21 mouse cellular contexts compared by ENCODE assay signal in the genomic region with DNA sequence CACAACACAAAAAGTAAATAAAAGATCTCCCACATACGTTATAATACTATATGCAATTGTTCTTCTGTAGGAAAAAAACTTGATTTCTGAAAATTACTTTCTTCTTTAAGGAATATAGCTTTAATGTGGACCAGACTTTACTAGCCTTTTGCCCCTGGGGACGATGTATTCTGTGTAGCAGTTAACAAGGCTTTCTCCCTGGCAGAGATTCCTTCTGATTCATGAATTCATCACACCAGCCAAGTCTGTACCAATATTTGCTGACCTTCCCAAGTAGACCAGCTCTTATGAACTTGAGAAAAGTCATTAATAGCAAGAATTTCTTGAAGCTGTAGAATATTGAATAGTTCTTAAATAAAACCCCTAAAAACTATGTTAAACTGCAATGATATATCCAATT.
"Had no signal": no experiment of that assay in that cellular context is flagged by ENCODE, and none has a peak within 500 bp of the region (broad histone marks: within the 10 kb centered on the region; RNA-seq: fewer than 3 reads in every experiment).

No protein-coding gene starts in this region.

- H3K4me3 ChIP-seq: kidney, embryonic 15.5 days; left cerebral cortex, adult 2 months; lung, embryonic 15.5 days; midbrain, embryonic 12.5 days; midbrain, embryonic 15.5 days; neural tube, embryonic 12.5 days; neural tube, embryonic 15.5 days had no signal

- H3K4me1 ChIP-seq: kidney, embryonic 15.5 days; midbrain, embryonic 12.5 days; midbrain, embryonic 15.5 days; neural tube, embryonic 12.5 days; neural tube, embryonic 15.5 days had no signal

- H3K9me3 ChIP-seq: kidney, embryonic 15.5 days; lung, embryonic 15.5 days; midbrain, embryonic 12.5 days; midbrain, embryonic 15.5 days; neural tube, embryonic 12.5 days; neural tube, embryonic 15.5 days had no signal

- DNase-seq: kidney, postnatal 10 days; kidney, postnatal 36 days; layer of hippocampus, postnatal 36 days; lung, adult 18-20 months; lung, postnatal 10 days; right cerebral cortex, adult 18-20 months; right cerebral cortex, postnatal 14 days; right cerebral cortex, postnatal 4 days; thymus, adult 2 months; thymus, postnatal 14 days; thymus, postnatal 4 days had no signal

- H3K36me3 ChIP-seq: kidney, embryonic 15.5 days; lung, embryonic 15.5 days; midbrain, embryonic 12.5 days; midbrain, embryonic 15.5 days; neural tube, embryonic 12.5 days; neural tube, embryonic 15.5 days had no signal

- H3K27ac ChIP-seq: kidney, embryonic 15.5 days; left cerebral cortex, adult 2 months; liver, embryonic 14.5 days; lung, embryonic 15.5 days; macrophage; midbrain, embryonic 12.5 days; midbrain, embryonic 15.5 days; neural tube, embryonic 12.5 days; neural tube, embryonic 15.5 days; stomach, postnatal 0 days had no signal

- H3K27me3 ChIP-seq: kidney, embryonic 15.5 days; lung, embryonic 15.5 days; midbrain, embryonic 12.5 days; midbrain, embryonic 15.5 days; neural tube, embryonic 12.5 days; neural tube, embryonic 15.5 days had no signal
